Mouse (Mus musculus): ENCODE data around the gene Atp10b. TPM values are rescaled to one million over a fixed set of nuclear protein-coding genes. Genes with fewer than 3 reads are reported as not detected.

Atp10b gene
- polyA plus RNA-seq, 1 experiment from 2014 or later: not detected

- H3K27ac ChIP-seq: no peak overlapping the region
- H3K36me3 ChIP-seq (replicated peaks): no peaks in the 10 kb centered on the region
- no peaks in the 10 kb centered on the region for H3K4me1 ChIP-seq
- DNase-seq (ENCODE audit: extremely low spot score, low spot score): no peak
- WGBS: 39% methylated on average over 1 of the region's 1 CpGs
- H3K27me3 ChIP-seq (ENCODE audit: poor library complexity, severe bottlenecking): no peaks in the 10 kb centered on the region
- no peaks in the 10 kb centered on the region for H3K9me3 ChIP-seq
- no peak overlapping the region for H3K4me3 ChIP-seq
Measured at GRCm38 (mm10) chr11:43213134-43213533, 63.5 kb downstream of the Atp10b start.

GRCm38 (mm10) chr11:43213740-43214139 lies 64.1 kb downstream of the Atp10b start:
- H3K4me3 ChIP-seq: no peak overlapping the region
- H3K27ac ChIP-seq: no peak overlapping the region
- no peaks in the 10 kb centered on the region for H3K9me3 ChIP-seq
- 96% methylated on average over 1 of the region's 1 CpGs for WGBS
- H3K36me3 ChIP-seq (replicated peaks): no peaks in the 10 kb centered on the region
- no peak for DNase-seq (ENCODE audit: extremely low spot score, low spot score)
- no peaks in the 10 kb centered on the region for H3K27me3 ChIP-seq (ENCODE audit: poor library complexity, severe bottlenecking)
- no peaks in the 10 kb centered on the region for H3K4me1 ChIP-seq

- no peaks in the 10 kb centered on the region for H3K4me1 ChIP-seq
- WGBS: 66% methylated on average over 4 of the region's 4 CpGs
- no peak overlapping the region for H3K4me3 ChIP-seq
- H3K27me3 ChIP-seq (ENCODE audit: poor library complexity, severe bottlenecking): no peaks in the 10 kb centered on the region
- no peak for DNase-seq (ENCODE audit: extremely low spot score, low spot score)
- H3K36me3 ChIP-seq (replicated peaks): no peaks in the 10 kb centered on the region
- H3K27ac ChIP-seq: no peak overlapping the region
- no peaks in the 10 kb centered on the region for H3K9me3 ChIP-seq
Measured at GRCm38 (mm10) chr11:43217021-43217420, 67.3 kb downstream of the Atp10b start.

DNA sequence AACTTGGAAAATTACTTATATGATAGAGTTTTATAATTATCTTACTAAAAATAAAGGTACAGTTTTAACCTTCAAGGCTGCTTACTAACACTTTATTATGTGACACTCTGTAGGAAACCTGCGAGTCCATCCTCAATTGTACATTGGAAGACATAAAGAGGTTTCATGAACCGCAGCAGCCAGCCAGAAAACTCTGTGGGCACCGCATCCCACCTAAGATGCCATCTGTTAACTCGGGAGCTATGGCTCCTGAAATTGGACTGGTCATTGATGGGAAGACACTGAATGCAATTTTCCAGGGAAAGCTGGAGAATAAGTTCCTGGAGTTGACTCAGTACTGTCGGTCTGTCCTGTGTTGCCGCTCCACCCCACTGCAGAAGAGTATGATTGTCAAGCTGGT lies 80.6 kb downstream of the Atp10b start:
- WGBS: 93% methylated on average over 6 of the region's 6 CpGs

DNA sequence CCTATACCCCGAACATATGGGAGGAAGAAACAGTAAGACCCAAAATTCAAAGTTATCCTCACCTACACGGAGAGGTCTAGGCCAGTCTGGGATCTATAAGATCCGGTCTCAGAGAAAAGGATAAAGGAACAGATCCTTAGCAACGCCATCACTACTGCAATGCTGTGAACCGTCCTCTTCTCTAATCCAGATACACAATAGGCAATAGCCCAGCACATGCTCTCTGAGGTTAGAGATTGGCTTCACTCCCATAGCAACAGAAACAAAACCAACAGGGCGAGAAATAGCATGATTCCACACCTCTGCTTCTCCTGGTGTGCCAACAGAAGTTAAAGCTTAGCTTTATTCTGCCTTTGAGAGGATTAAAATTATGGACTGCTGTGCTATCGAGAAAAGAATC lies 82.4 kb downstream of the Atp10b start:
- Histone ChIP-seq H3K27ac (no peak overlapping the region), H3K27me3 (ENCODE audit: poor library complexity, severe bottlenecking) (no peaks in the 10 kb centered on the region), H3K4me3 (no peak overlapping the region), H3K4me1 (0 out of 2 replicates have a peak, but pooled peaks cover 3% of the 10 kb centered on the region), H3K9me3 (no peaks in the 10 kb centered on the region), H3K36me3 (replicated peaks) (no peaks in the 10 kb centered on the region)
- DNase-seq (ENCODE audit: extremely low spot score, low spot score): no peak
- WGBS: 57% methylated on average over 7 of the region's 7 CpGs

More for the DNA sequence above, 80.6 kb downstream of the Atp10b start:
- Histone ChIP-seq H3K27me3 (ENCODE audit: poor library complexity, severe bottlenecking) (no peaks in the 10 kb centered on the region), H3K36me3 (replicated peaks) (no peaks in the 10 kb centered on the region), H3K4me1 (no peaks in the 10 kb centered on the region), H3K27ac (no peak overlapping the region), H3K9me3 (no peaks in the 10 kb centered on the region), H3K4me3 (no peak overlapping the region)
- no peak for DNase-seq (ENCODE audit: extremely low spot score, low spot score)

DNA sequence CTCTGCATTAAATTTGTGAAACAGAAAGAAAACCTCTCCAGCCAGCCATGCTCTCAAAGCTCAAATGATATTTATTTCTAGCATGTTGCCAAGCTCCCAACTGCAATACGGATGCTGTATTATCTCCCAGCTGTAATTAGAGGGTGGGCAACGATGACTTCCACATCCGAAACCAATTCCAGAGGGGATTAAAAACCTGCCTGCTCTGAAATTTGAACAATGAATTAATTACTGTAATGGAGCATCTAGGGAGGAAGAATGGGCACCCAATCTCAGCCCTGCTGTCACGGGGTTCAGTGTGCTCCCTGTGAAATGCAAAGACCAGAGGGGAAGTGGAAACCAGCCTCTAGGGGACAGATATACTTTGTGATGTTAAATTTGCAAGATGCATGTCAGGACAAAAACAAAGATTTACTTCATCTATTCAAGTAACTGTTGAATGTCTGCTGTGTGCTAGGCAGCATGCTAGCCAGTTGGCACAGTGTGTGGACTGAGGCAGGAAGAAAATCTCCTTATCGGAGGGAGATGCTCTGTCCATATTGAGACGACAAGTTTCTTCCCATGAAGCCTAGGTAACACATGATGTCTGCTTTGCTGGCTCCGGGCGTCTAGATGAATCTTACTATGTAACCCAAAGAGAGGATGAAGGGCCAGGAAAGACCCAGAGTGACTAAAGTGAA lies 86.8 kb downstream of the Atp10b start:
- H3K4me1 ChIP-seq: 0 out of 2 replicates have a peak, but pooled peaks cover 3% of the 10 kb centered on the region
- H3K27me3 ChIP-seq (ENCODE audit: poor library complexity, severe bottlenecking): no peaks in the 10 kb centered on the region
- DNase-seq (ENCODE audit: extremely low spot score, low spot score): no peak
- 79% methylated on average over 8 of the region's 8 CpGs for WGBS
- H3K36me3 ChIP-seq (replicated peaks): no peaks in the 10 kb centered on the region
- H3K9me3 ChIP-seq: no peaks in the 10 kb centered on the region
- no peak overlapping the region for H3K27ac ChIP-seq
- no peak overlapping the region for H3K4me3 ChIP-seq

DNA sequence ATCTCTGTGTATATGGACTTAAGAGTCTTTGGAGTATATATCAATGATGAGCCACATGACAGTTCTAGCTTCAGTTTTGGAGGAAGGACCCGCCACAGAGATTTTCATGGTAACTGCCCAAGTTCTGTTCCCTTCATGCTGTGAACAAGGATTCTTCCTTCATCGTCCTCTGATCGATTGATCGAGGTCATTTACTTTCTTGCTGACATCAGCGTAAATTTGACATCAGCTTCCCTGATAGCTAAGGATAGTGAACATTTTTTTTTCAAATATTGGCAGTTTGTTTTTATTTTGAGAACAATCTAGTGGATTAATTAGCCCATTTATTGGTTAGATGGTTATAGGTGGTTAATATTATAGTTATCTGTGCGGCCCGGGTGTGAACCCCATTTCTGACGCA lies 90.1 kb downstream of the Atp10b start:
- no peak overlapping the region for H3K4me3 ChIP-seq
- no peaks in the 10 kb centered on the region for H3K36me3 ChIP-seq (replicated peaks)
- H3K4me1 ChIP-seq: 0 out of 2 replicates have a peak, but pooled peaks cover 3% of the 10 kb centered on the region
- no peaks in the 10 kb centered on the region for H3K9me3 ChIP-seq
- 94% methylated on average over 8 of the region's 8 CpGs for WGBS
- no peak overlapping the region for H3K27ac ChIP-seq
- H3K27me3 ChIP-seq (ENCODE audit: poor library complexity, severe bottlenecking): no peaks in the 10 kb centered on the region
- no peak for DNase-seq (ENCODE audit: extremely low spot score, low spot score)

GRCm38 (mm10) chr11:43253034-43253433 lies 103.4 kb downstream of the Atp10b start:
- 54% methylated on average over 6 of the region's 6 CpGs for WGBS
- Histone ChIP-seq H3K4me1 (no peaks in the 10 kb centered on the region), H3K27me3 (ENCODE audit: poor library complexity, severe bottlenecking) (no peaks in the 10 kb centered on the region), H3K27ac (no peak overlapping the region), H3K9me3 (no peaks in the 10 kb centered on the region), H3K4me3 (no peak overlapping the region), H3K36me3 (replicated peaks) (no peaks in the 10 kb centered on the region)
- DNase-seq (ENCODE audit: extremely low spot score, low spot score): no peak

DNA sequence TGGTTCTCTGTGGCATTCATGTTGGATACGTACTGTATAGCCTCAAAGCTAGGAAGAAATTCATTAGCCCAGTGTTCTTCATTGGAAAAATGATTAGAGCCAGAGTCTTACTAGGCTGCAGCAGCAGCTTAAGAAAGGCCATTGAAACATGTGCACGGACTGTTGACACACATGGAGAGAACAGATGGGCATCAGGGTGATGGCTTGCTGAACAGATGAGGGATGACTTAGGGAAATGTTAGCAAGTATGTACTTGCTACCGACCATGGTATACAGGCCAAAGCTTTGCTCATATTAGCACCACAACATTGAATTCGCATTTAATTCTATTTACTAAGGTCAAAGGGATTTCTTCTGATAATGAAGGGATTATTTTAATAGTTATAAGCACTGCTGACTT lies 105.6 kb downstream of the Atp10b start:
- Histone ChIP-seq H3K27ac (no peak overlapping the region), H3K4me1 (no peaks in the 10 kb centered on the region), H3K9me3 (no peaks in the 10 kb centered on the region), H3K4me3 (no peak overlapping the region), H3K36me3 (replicated peaks) (no peaks in the 10 kb centered on the region), H3K27me3 (ENCODE audit: poor library complexity, severe bottlenecking) (no peaks in the 10 kb centered on the region)
- no peak for DNase-seq (ENCODE audit: extremely low spot score, low spot score)
- 91% methylated on average over 4 of the region's 4 CpGs for WGBS

- no peak overlapping the region for H3K4me3 ChIP-seq
- H3K9me3 ChIP-seq: no peaks in the 10 kb centered on the region
- H3K27ac ChIP-seq: no peak overlapping the region
- WGBS: 60% methylated on average over 3 of the region's 3 CpGs
- H3K4me1 ChIP-seq: no peaks in the 10 kb centered on the region
- no peaks in the 10 kb centered on the region for H3K27me3 ChIP-seq (ENCODE audit: poor library complexity, severe bottlenecking)
- H3K36me3 ChIP-seq (replicated peaks): no peaks in the 10 kb centered on the region
- no peak for DNase-seq (ENCODE audit: extremely low spot score, low spot score)
Measured at GRCm38 (mm10) chr11:43257291-43257690, 107.6 kb downstream of the Atp10b start.

GRCm38 (mm10) chr11:43257781-43258180 lies 108.1 kb downstream of the Atp10b start:
- Histone ChIP-seq H3K27ac (no peak overlapping the region), H3K36me3 (replicated peaks) (no peaks in the 10 kb centered on the region), H3K4me3 (no peak overlapping the region), H3K4me1 (no peaks in the 10 kb centered on the region), H3K27me3 (ENCODE audit: poor library complexity, severe bottlenecking) (no peaks in the 10 kb centered on the region), H3K9me3 (no peaks in the 10 kb centered on the region)
- 89% methylated on average over 7 of the region's 7 CpGs for WGBS
- DNase-seq (ENCODE audit: extremely low spot score, low spot score): no peak

DNA sequence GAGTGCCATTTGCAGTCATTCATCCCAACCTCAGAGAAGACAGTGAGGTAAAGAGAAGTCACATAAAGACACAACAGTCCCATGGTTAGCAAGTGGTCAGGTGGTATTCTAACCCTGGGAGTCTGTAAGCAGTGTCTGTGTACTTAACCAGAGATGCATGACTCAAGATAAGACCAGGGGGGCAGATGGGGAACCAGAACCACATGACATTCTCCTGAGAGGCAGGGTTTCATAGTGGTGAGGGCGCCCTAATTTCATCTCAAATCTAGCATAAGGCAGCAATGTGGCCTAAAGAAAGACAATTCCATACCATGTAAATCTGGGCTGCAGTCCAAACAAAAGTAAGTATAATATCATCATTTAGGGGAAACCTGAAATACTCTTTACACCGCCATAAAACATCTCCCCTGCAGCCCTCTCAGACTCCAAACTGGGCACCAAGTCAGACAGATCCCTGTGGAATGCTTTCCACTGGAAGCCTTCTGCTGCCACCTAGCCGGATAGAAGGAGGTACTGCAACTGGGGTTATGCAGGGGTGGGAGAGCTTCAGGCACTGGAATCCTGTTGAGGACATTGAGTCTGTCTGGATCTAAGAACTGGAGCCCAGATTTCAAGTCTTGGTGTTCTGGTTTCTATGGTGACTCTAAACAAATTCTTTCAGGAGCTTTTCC lies 114.0 kb downstream of the Atp10b start:
- no peaks in the 10 kb centered on the region for H3K4me1 ChIP-seq
- no peak overlapping the region for H3K27ac ChIP-seq
- H3K9me3 ChIP-seq: no peaks in the 10 kb centered on the region
- 60% methylated on average over 3 of the region's 3 CpGs for WGBS
- H3K27me3 ChIP-seq (ENCODE audit: poor library complexity, severe bottlenecking): no peaks in the 10 kb centered on the region
- DNase-seq (ENCODE audit: extremely low spot score, low spot score): peak; percentile 48
- H3K36me3 ChIP-seq (replicated peaks): no peaks in the 10 kb centered on the region
- no peak overlapping the region for H3K4me3 ChIP-seq

- WGBS: 85% methylated on average over 3 of the region's 3 CpGs
- DNase-seq (ENCODE audit: extremely low spot score, low spot score): no peak
- Histone ChIP-seq H3K9me3 (no peaks in the 10 kb centered on the region), H3K27ac (no peak overlapping the region), H3K4me1 (peaks cover 22% of the 10 kb centered on the region), H3K27me3 (ENCODE audit: poor library complexity, severe bottlenecking) (no peaks in the 10 kb centered on the region), H3K36me3 (replicated peaks) (no peaks in the 10 kb centered on the region), H3K4me3 (no peak overlapping the region)
Measured at GRCm38 (mm10) chr11:43267505-43267904, 117.8 kb downstream of the Atp10b start.

Measured in forebrain, embryonic 10.5 days (tissue).